Mouse (Mus musculus): ENCODE data around the gene Mgarp. TPM values are rescaled to one million over a fixed set of nuclear protein-coding genes. Genes with fewer than 3 reads are reported as not detected.
"Not testable (repeated sequence)": the region's sequence is repeated elsewhere in the genome, so short reads cannot be mapped to it uniquely, and the experiment has no call there.

Gene Mgarp
- total RNA-seq, 1 experiment = 12.5 TPM

DNA sequence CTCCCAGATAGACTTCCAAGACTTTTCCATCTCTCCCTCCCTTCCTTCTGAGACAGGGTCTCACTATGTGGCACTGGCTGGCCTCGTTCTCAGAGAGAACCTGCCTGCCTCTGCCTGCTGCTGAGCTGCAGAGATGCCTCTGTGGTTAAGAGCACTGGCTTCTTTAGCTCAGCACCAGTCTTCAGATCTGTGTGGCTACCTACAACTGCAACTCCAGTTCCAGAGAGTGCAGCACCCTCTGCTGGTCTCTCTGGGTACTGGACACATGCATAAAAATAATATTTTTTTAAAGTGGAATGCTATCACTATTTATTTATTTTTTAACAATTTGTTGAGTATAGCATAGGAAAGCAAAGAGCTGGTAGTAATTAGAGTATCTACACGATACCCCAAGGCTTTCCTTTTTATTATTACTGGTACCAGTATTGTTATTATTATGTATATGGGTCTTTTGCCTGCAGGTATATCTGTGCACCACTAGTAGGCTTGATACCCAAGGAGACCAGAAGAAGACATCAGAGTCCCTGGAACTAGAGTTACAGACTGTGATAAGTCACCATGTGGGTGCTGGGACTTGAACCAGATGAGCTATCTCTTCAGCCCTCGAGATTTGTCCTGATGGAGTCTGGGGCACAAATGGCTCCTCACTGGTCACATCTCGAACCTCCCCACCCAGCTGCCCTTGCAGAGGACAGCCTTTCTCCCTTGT is 43.1 kb downstream of the Mgarp start:
- H3K36me3 ChIP-seq (ENCODE audit: control insufficient read depth, insufficient read depth, low read length, poor library complexity, severe bottlenecking) = no peaks in the 10 kb centered on the region
- no peak for TF ChIP-seq CHD2 (IDR thresholded peaks at IDR 0.05; ENCODE audit: low read depth, low read length)
- no peak for TF ChIP-seq MAFK (IDR thresholded peaks at IDR 0.05; ENCODE audit: insufficient read depth, low read depth, low read length)
- no peak for TF ChIP-seq ZC3H11A (IDR thresholded peaks at IDR 0.05; ENCODE audit: borderline replicate concordance, low read depth, low read length)
- no peak for TF ChIP-seq HCFC1 (IDR thresholded peaks at IDR 0.05; ENCODE audit: borderline replicate concordance, insufficient read depth, low read length)
- TF ChIP-seq ZNF384 (IDR thresholded peaks at IDR 0.05; ENCODE audit: low read depth, low read length) = no peak
- H3K9ac ChIP-seq (ENCODE audit: insufficient read depth, low read depth, low read length, poor library complexity, severe bottlenecking) = no peak overlapping the region
- no peak overlapping the region for H3K4me3 ChIP-seq (ENCODE audit: insufficient read depth in 1 of 2, low read depth in 1 of 2, low read length in 2 of 2, poor library complexity in 1 of 2, severe bottlenecking in 1 of 2)
- in situ Hi-C loops (cut with MboI; ENCODE audit: low sequenced_read_pairs in 2 of 2, unreplicated experiment in 2 of 2) = loop anchor here in 1 of 2 experiments (10.0 kb wide), 1 partner anchor 119 kb away; no protein-coding TSS in a partner anchor
- H3K27ac ChIP-seq (ENCODE audit: insufficient read depth, low read depth, low read length, poor library complexity, severe bottlenecking) = no peak overlapping the region
- H3K4me1 ChIP-seq (ENCODE audit: control insufficient read depth in 2 of 2, insufficient read depth in 2 of 2, low read length in 2 of 2, poor library complexity in 1 of 2) = peaks cover 2 to 11% of the 10 kb centered on the region in 2 experiments; a peak in 2 of 4 replicates
- no peaks in the 10 kb centered on the region for H3K9me3 ChIP-seq (ENCODE audit: control insufficient read depth, insufficient read depth, low read depth, low read length)
- no peak for DNase-seq (ENCODE audit: low read depth, low spot score)

DNA sequence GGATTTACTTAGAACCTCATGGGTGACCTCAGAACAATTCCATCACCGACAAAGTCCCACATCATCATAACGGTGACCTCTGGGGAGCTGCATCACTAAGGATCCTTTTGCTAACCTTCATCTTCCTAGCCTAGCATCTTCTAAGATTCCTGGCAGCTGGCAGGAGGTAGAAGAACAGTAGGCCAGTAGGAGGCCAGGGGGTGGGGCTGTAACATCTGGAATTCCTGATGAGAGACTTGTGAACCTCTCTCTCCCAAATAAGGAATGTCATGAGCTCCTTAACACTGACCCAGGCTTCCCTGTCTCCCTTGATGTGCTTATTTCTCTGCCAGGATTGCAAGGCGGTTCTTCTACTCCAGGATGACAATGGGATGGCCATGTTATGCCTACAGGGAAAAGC is 45.7 kb downstream of the Mgarp start:
- H3K4me1 ChIP-seq (ENCODE audit: control insufficient read depth in 2 of 2, insufficient read depth in 2 of 2, low read length in 2 of 2, poor library complexity in 1 of 2) = peaks cover 2 to 8% of the 10 kb centered on the region in 2 experiments; a peak in 2 of 4 replicates
- TF ChIP-seq CHD2 (IDR thresholded peaks at IDR 0.05; ENCODE audit: low read depth, low read length) (no peak), ZNF384 (IDR thresholded peaks at IDR 0.05; ENCODE audit: low read depth, low read length) (no peak), HCFC1 (IDR thresholded peaks at IDR 0.05; ENCODE audit: borderline replicate concordance, insufficient read depth, low read length) (no peak), MAFK (IDR thresholded peaks at IDR 0.05; ENCODE audit: insufficient read depth, low read depth, low read length) (no peak), ZC3H11A (IDR thresholded peaks at IDR 0.05; ENCODE audit: borderline replicate concordance, low read depth, low read length) (no peak)
- H3K27ac ChIP-seq (ENCODE audit: insufficient read depth, low read depth, low read length, poor library complexity, severe bottlenecking) = no peak overlapping the region
- no peak overlapping the region for H3K9ac ChIP-seq (ENCODE audit: insufficient read depth, low read depth, low read length, poor library complexity, severe bottlenecking)
- in situ Hi-C loops (cut with MboI; ENCODE audit: low sequenced_read_pairs in 2 of 2, unreplicated experiment in 2 of 2) = loop anchor here in 1 of 2 experiments (10.0 kb wide), 1 partner anchor 116 kb away; no protein-coding TSS in a partner anchor
- no peaks in the 10 kb centered on the region for H3K9me3 ChIP-seq (ENCODE audit: control insufficient read depth, insufficient read depth, low read depth, low read length)
- H3K4me3 ChIP-seq (ENCODE audit: insufficient read depth in 1 of 2, low read depth in 1 of 2, low read length in 2 of 2, poor library complexity in 1 of 2, severe bottlenecking in 1 of 2) = no peak overlapping the region
- DNase-seq (ENCODE audit: low read depth, low spot score) = no peak
- no peaks in the 10 kb centered on the region for H3K36me3 ChIP-seq (ENCODE audit: control insufficient read depth, insufficient read depth, low read length, poor library complexity, severe bottlenecking)

DNA sequence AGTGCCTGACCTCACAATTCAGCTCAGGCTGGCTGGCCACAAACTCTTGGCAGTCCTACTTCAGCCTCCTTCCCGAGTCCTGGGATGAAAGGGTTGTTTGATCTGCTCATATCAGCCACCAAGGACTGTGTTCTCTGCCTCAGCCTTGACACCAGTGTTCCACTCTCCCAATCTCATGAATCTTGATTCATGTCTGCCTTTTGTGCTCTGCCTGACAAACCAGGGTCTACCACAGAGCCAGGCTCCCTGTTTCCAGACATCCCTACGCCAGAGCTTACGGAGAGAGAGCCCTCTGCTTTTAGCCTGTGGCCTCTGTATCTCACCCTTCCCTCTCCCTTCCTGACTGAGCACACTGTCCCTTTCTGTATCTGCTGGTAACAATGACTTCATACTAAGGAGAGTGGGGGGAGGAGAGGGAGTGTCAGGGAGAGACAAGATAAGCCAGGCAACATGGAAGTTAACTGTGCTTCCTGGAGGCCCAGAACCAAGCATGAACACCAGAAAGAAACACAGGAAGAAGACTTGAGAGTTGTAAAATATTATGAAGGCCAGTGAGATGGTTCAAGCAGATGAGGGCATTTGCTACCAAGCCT is 47.8 kb downstream of the Mgarp start:
- H3K9me3 ChIP-seq (ENCODE audit: control insufficient read depth, insufficient read depth, low read depth, low read length) = no peaks in the 10 kb centered on the region
- in situ Hi-C loops (cut with MboI; ENCODE audit: low sequenced_read_pairs in 2 of 2, unreplicated experiment in 2 of 2) = no loop called here

DNA sequence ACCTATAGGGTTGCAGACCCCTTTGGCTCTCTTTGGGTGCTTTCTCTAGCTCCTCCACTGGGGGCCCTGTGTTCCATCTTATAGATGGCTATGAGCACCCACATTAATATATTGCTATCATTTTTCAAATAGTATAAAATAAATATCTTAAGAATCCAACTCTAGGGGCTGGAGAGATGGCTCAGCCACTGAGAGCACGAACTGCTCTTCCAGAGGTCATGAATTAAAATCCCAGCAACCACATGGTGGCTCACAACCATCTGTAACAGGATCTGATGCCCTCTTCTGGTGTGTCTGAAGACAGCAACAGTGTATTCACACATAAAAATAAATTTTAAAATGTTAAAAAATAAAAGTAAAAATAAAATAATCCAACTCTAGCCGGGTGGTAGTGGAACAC is 51.5 kb downstream of the Mgarp start:
- in situ Hi-C loops (cut with MboI; ENCODE audit: low sequenced_read_pairs in 2 of 2, unreplicated experiment in 2 of 2); H3K4me1 ChIP-seq (ENCODE audit: control insufficient read depth in 2 of 2, insufficient read depth in 2 of 2, low read length in 2 of 2, poor library complexity in 1 of 2); H3K4me3 ChIP-seq (ENCODE audit: insufficient read depth in 1 of 2, low read depth in 1 of 2, low read length in 2 of 2, poor library complexity in 1 of 2, severe bottlenecking in 1 of 2); H3K27ac ChIP-seq (ENCODE audit: insufficient read depth, low read depth, low read length, poor library complexity, severe bottlenecking); H3K36me3 ChIP-seq (ENCODE audit: control insufficient read depth, insufficient read depth, low read length, poor library complexity, severe bottlenecking); DNase-seq (ENCODE audit: low read depth, low spot score); H3K9ac ChIP-seq (ENCODE audit: insufficient read depth, low read depth, low read length, poor library complexity, severe bottlenecking); H3K9me3 ChIP-seq (ENCODE audit: control insufficient read depth, insufficient read depth, low read depth, low read length): not testable (repeated sequence)
- TF ChIP-seq ZNF384 (IDR thresholded peaks at IDR 0.05; ENCODE audit: low read depth, low read length) = peak; percentile 94

More for the DNA sequence above, 47.8 kb downstream of the Mgarp start:
- H3K9ac ChIP-seq (ENCODE audit: insufficient read depth, low read depth, low read length, poor library complexity, severe bottlenecking) = no peak overlapping the region
- TF ChIP-seq ZC3H11A (IDR thresholded peaks at IDR 0.05; ENCODE audit: borderline replicate concordance, low read depth, low read length) (no peak), ZNF384 (IDR thresholded peaks at IDR 0.05; ENCODE audit: low read depth, low read length) (no peak), CHD2 (IDR thresholded peaks at IDR 0.05; ENCODE audit: low read depth, low read length) (no peak), MAFK (IDR thresholded peaks at IDR 0.05; ENCODE audit: insufficient read depth, low read depth, low read length) (no peak), HCFC1 (IDR thresholded peaks at IDR 0.05; ENCODE audit: borderline replicate concordance, insufficient read depth, low read length) (no peak)
- H3K36me3 ChIP-seq (ENCODE audit: control insufficient read depth, insufficient read depth, low read length, poor library complexity, severe bottlenecking) = no peaks in the 10 kb centered on the region
- DNase-seq (ENCODE audit: low read depth, low spot score) = no peak
- H3K4me3 ChIP-seq (ENCODE audit: insufficient read depth in 1 of 2, low read depth in 1 of 2, low read length in 2 of 2, poor library complexity in 1 of 2, severe bottlenecking in 1 of 2) = no peak overlapping the region
- H3K4me1 ChIP-seq (ENCODE audit: control insufficient read depth in 2 of 2, insufficient read depth in 2 of 2, low read length in 2 of 2, poor library complexity in 1 of 2) = peaks cover 2 to 8% of the 10 kb centered on the region in 2 experiments; a peak in 2 of 4 replicates
- no peak overlapping the region for H3K27ac ChIP-seq (ENCODE audit: insufficient read depth, low read depth, low read length, poor library complexity, severe bottlenecking)

DNA sequence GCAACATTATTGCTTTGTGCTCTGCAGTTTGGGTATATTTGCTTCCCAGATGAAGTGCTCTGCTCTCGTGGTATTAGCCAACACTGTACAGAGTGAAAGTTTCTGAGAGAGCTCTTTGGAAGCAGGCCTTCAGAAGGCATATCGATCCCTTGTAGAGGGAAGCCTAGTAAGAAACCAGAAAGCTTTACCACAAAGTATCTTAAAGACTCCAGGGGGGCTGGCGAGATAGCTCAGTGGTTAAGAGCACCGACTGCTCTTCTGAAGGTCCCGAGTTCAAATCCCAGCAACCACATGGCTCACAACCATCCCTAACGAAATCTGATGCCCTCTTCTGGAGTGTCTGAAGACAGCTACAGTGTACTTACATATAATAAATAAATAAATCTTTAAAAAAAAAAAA is 52.4 kb downstream of the Mgarp start:
- DNase-seq (ENCODE audit: low read depth, low spot score); H3K4me1 ChIP-seq (ENCODE audit: control insufficient read depth in 2 of 2, insufficient read depth in 2 of 2, low read length in 2 of 2, poor library complexity in 1 of 2); in situ Hi-C loops (cut with MboI; ENCODE audit: low sequenced_read_pairs in 2 of 2, unreplicated experiment in 2 of 2); H3K4me3 ChIP-seq (ENCODE audit: insufficient read depth in 1 of 2, low read depth in 1 of 2, low read length in 2 of 2, poor library complexity in 1 of 2, severe bottlenecking in 1 of 2); H3K27ac ChIP-seq (ENCODE audit: insufficient read depth, low read depth, low read length, poor library complexity, severe bottlenecking); H3K9ac ChIP-seq (ENCODE audit: insufficient read depth, low read depth, low read length, poor library complexity, severe bottlenecking); H3K9me3 ChIP-seq (ENCODE audit: control insufficient read depth, insufficient read depth, low read depth, low read length); H3K36me3 ChIP-seq (ENCODE audit: control insufficient read depth, insufficient read depth, low read length, poor library complexity, severe bottlenecking): not testable (repeated sequence)

Measured in ES-E14 (cell line).